Mouse (Mus musculus) monocyte, adult 2 months (primary cell): ENCODE measurements around the gene Chst5.
A peak's percentile ranks its signal among the peaks of the same experiment; 100 is the strongest.
"Not testable (repeated sequence)": the region's sequence is repeated elsewhere in the genome, so short reads cannot be mapped to it uniquely, and the experiment has no call there.

Source experiments
- DNase-seq, 2 experiments: peaks; one replicate each; pipeline ENCODE4 v3.0.0; 2022; ENCODE audit warnings: low spot score in 2 of 2, low read depth in 1 of 2

Chst5 gene

GRCm38 (mm10) chr8:111909621-111910450, at the start of gene Chst5:
Gene Chst5, minus strand, starts transcription at chr8:111910447.
- no peak for DNase-seq

GRCm38 (mm10) chr8:111957231-111957630, 47.0 kb upstream of the Chst5 start:
- no peak for DNase-seq

GRCm38 (mm10) chr8:111955879-111956278, 45.6 kb upstream of the Chst5 start:
- no peak for DNase-seq

- no peak for DNase-seq
Observed at GRCm38 (mm10) chr8:111954844-111955594, 44.8 kb upstream of the Chst5 start.

GRCm38 (mm10) chr8:111951936-111952335, 41.7 kb upstream of the Chst5 start:
- DNase-seq = no peak

GRCm38 (mm10) chr8:111951317-111951716, 41.1 kb upstream of the Chst5 start:
- DNase-seq = no peak

- no peak for DNase-seq
Observed at GRCm38 (mm10) chr8:111950846-111951245, 40.6 kb upstream of the Chst5 start.

GRCm38 (mm10) chr8:111947954-111948353, 37.7 kb upstream of the Chst5 start:
- no peak for DNase-seq

GRCm38 (mm10) chr8:111947144-111947543, 36.9 kb upstream of the Chst5 start:
- no peak for DNase-seq

GRCm38 (mm10) chr8:111943544-111943943, 33.3 kb upstream of the Chst5 start:
- DNase-seq = no peak

- DNase-seq = peak in 1 of 2 experiments; percentile 9
Observed at GRCm38 (mm10) chr8:111941101-111941454, 30.8 kb upstream of the Chst5 start.

GRCm38 (mm10) chr8:111940171-111941100, 30.2 kb upstream of the Chst5 start, which contains the start of gene Gabarapl2:
Gene Gabarapl2, plus strand, starts transcription at chr8:111940703.
- DNase-seq = peak; percentile 68 to 89

- peak in 1 of 2 experiments; percentile 14 for DNase-seq
Observed at GRCm38 (mm10) chr8:111939516-111940142, 29.4 kb upstream of the Chst5 start.

- not testable (repeated sequence) for DNase-seq
Observed at GRCm38 (mm10) chr8:111938076-111938985, 28.1 kb upstream of the Chst5 start.

- no peak for DNase-seq
Observed at GRCm38 (mm10) chr8:111937184-111937583, 26.9 kb upstream of the Chst5 start.

- DNase-seq = no peak
Observed at GRCm38 (mm10) chr8:111934201-111934600, 24.0 kb upstream of the Chst5 start.

GRCm38 (mm10) chr8:111933348-111934076, 23.3 kb upstream of the Chst5 start, which contains the start of gene Tmem231:
Gene Tmem231, minus strand, starts transcription at chr8:111933881.
- DNase-seq = peak; percentile 28 to 59

GRCm38 (mm10) chr8:111932580-111933336, 22.5 kb upstream of the Chst5 start:
- DNase-seq = no peak
